12 mouse cellular contexts compared by ENCODE assay signal in genomic region chr14:51482971-51483381, GRCm38 (mm10). TPM values are rescaled to one million over a fixed set of nuclear protein-coding genes. Genes with fewer than 3 reads are reported as not detected.
DNase-seq lines count a peak whose midpoint lies in the region.
"Had no signal": no experiment of that assay in that cellular context is flagged by ENCODE, and none has a peak within 500 bp of the region (broad histone marks: within the 10 kb centered on the region; RNA-seq: fewer than 3 reads in every experiment).

No protein-coding gene starts in this region.

- DNase-seq in 416B (ENCODE audit: low read depth), result peak; percentile 45
- peak; percentile 14 for DNase-seq in CD4-positive, CD25-positive, alpha-beta regulatory T cell, adult 2 months (ENCODE audit: low read depth, low spot score)
- peak; percentile 56 for DNase-seq in NIH3T3 (ENCODE audit: low read depth)
- peak; percentile 79 to 87 for DNase-seq in adrenal gland, adult (ENCODE audit: inconsistent age in 2 of 2, low spot score in 1 of 2)
- peak; percentile 65 for DNase-seq in adrenal gland, postnatal 14 days
- DNase-seq in heart, adult 11 months, result peak; percentile 77
- peak; percentile 22 to 41 for DNase-seq in natural killer cell, adult 2 months (ENCODE audit: low spot score in 2 of 2)

RNA-seq across cellular contexts. Expression of gene Vmn2r89, which starts 31.3 kb away (rescaled TPM):
- total RNA-seq in adrenal gland, postnatal 14 days (2021), result not detected in 2 replicates
- total RNA-seq: forebrain, postnatal 0 days; gastrocnemius, adult 18-20 months; gastrocnemius, postnatal 14 days; heart, adult 8-10 months; heart, postnatal 25 days had no signal

Comparison
In these comparisons a context has a peak if more than half of its experiments do, and no peak if none do; other contexts are left out.
1. Peak in every context shown above with its lines: DNase-seq.
2. DNase-seq: peak in every context shown above with its lines; median percentile 83 in adrenal gland, adult; 77 in heart, adult 11 months; 65 in adrenal gland, postnatal 14 days; 56 in NIH3T3; 45 in 416B; 32 in natural killer cell, adult 2 months; 14 in CD4-positive, CD25-positive, alpha-beta regulatory T cell, adult 2 months.